Mouse (Mus musculus): Measurements from ENCODE around the gene Tmem202. TPM values are rescaled to one million over a fixed set of nuclear protein-coding genes. Genes with fewer than 3 reads are reported as not detected.
A peak's percentile ranks its signal among the peaks of the same experiment; 100 is the strongest.

The Tmem202 gene
- polyA plus RNA-seq, 1 experiment from 2014 or later: not detected

DNA sequence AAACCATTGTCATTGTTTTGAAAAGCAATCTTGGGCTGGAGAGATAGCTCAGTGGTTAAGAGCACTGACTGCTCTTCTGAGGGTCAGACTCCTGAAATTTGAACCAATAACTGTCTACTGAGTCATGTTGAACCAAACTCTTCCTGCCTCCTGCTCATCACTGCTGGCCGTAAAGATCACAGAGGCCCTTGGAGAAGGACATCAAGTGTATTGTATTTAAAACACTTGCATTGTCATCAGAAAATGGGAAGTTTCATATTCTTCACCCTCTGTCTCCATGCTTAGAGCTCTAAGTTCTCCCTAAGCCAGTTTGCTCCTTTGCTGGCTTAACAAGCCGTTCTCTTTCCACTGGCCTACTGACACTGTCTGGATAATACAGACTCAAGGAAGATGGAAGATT lies 11.4 kb downstream of the Tmem202 start:
- H3K4me1 ChIP-seq: no peaks in the 10 kb centered on the region
- H3K27me3 ChIP-seq: no peaks in the 10 kb centered on the region
- no peak overlapping the region for H3K27ac ChIP-seq
- ATAC-seq (replicated peaks; ENCODE audit: low FRiP score): no peak
- H3K4me2 ChIP-seq: no peak overlapping the region
- H3K36me3 ChIP-seq: no peaks in the 10 kb centered on the region
- 76% methylated on average over 2 of the region's 2 CpGs for WGBS
- H3K9me3 ChIP-seq (replicated peaks): no peaks in the 10 kb centered on the region
- H3K9ac ChIP-seq: no peak overlapping the region
- no peak overlapping the region for H3K4me3 ChIP-seq (replicated peaks)

DNA sequence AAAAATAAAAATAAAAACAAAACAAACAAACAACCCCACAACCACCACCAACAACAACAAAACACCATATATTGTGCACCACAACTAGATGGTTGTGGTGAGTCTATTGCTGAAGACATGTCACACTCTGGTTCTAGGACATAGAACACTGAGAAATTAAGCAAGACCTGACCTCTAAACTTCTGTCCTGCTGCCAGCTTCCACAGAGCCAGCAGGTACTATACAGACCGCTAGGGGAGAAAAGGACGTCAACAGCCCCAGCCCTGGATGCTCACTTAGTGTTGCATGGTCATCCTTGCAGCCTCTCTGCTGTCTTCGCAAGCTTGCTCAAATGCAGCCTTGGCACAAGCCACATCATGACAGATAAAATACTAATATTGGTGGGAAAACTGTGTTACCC lies 12.1 kb downstream of the Tmem202 start:
- no peak for ATAC-seq (replicated peaks; ENCODE audit: low FRiP score)
- no peak overlapping the region for H3K27ac ChIP-seq
- no peaks in the 10 kb centered on the region for H3K4me1 ChIP-seq
- no peak overlapping the region for H3K9ac ChIP-seq
- H3K9me3 ChIP-seq (replicated peaks): no peaks in the 10 kb centered on the region
- H3K4me2 ChIP-seq: no peak overlapping the region
- 84% methylated on average over 3 of the region's 3 CpGs for WGBS
- no peak overlapping the region for H3K4me3 ChIP-seq (replicated peaks)
- H3K36me3 ChIP-seq: no peaks in the 10 kb centered on the region
- no peaks in the 10 kb centered on the region for H3K27me3 ChIP-seq

- no peaks in the 10 kb centered on the region for H3K36me3 ChIP-seq
- H3K27me3 ChIP-seq: no peaks in the 10 kb centered on the region
- H3K9ac ChIP-seq: no peak overlapping the region
- no peak overlapping the region for H3K4me3 ChIP-seq (replicated peaks)
- H3K4me2 ChIP-seq: no peak overlapping the region
- ATAC-seq (replicated peaks; ENCODE audit: low FRiP score): no peak
- no peaks in the 10 kb centered on the region for H3K4me1 ChIP-seq
- no peak overlapping the region for H3K27ac ChIP-seq
- no peaks in the 10 kb centered on the region for H3K9me3 ChIP-seq (replicated peaks)
- WGBS: 78% methylated on average over 6 of the region's 6 CpGs
Measured at GRCm38 (mm10) chr9:59526727-59527126, 12.9 kb downstream of the Tmem202 start.

DNA sequence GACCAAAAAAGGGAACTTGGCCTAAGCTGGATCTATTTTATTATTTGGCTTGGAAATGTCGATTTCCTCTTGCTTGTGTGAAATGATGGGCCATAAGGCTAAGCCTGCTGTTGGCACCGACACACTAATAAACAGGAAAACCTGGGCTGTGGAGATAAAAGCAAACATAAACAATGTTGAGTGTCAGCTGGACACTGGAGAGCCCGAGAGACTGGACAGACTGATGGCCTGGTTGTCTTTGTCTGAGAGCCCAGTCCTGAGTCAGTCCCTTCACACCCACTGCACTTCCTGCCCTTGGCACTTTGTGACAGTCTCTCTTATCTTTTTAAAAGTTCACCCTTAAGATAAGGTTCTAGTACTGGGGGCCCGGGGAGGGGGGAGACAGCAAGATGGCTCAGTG lies 16.7 kb downstream of the Tmem202 start:
- Histone ChIP-seq H3K4me3 (replicated peaks) (no peak overlapping the region), H3K9me3 (replicated peaks) (no peaks in the 10 kb centered on the region), H3K4me2 (no peak overlapping the region), H3K9ac (no peak overlapping the region), H3K36me3 (no peaks in the 10 kb centered on the region), H3K27ac (no peak overlapping the region), H3K4me1 (no peaks in the 10 kb centered on the region), H3K27me3 (no peaks in the 10 kb centered on the region)
- WGBS: 48% methylated on average over 4 of the region's 4 CpGs
- no peak for ATAC-seq (replicated peaks; ENCODE audit: low FRiP score)

GRCm38 (mm10) chr9:59519396-59519795 lies 20.3 kb downstream of the Tmem202 start:
- 0 out of 2 replicates have a peak, but pooled peaks cover 2% of the 10 kb centered on the region for H3K4me1 ChIP-seq
- H3K9ac ChIP-seq: no peak overlapping the region
- no peak overlapping the region for H3K27ac ChIP-seq
- no peak overlapping the region for H3K4me3 ChIP-seq (replicated peaks)
- no peaks in the 10 kb centered on the region for H3K36me3 ChIP-seq
- no peak for ATAC-seq (replicated peaks; ENCODE audit: low FRiP score)
- no peaks in the 10 kb centered on the region for H3K27me3 ChIP-seq
- no peaks in the 10 kb centered on the region for H3K9me3 ChIP-seq (replicated peaks)
- no peak overlapping the region for H3K4me2 ChIP-seq
- WGBS: 85% methylated on average over 2 of the region's 2 CpGs

GRCm38 (mm10) chr9:59518976-59519375 lies 20.7 kb downstream of the Tmem202 start:
- Histone ChIP-seq H3K9me3 (replicated peaks) (no peaks in the 10 kb centered on the region), H3K4me2 (no peak overlapping the region), H3K4me1 (0 out of 2 replicates have a peak, but pooled peaks cover 2% of the 10 kb centered on the region), H3K27me3 (no peaks in the 10 kb centered on the region), H3K27ac (no peak overlapping the region), H3K9ac (no peak overlapping the region), H3K4me3 (replicated peaks) (no peak overlapping the region), H3K36me3 (no peaks in the 10 kb centered on the region)
- 68% methylated on average over 5 of the region's 5 CpGs for WGBS
- no peak for ATAC-seq (replicated peaks; ENCODE audit: low FRiP score)

DNA sequence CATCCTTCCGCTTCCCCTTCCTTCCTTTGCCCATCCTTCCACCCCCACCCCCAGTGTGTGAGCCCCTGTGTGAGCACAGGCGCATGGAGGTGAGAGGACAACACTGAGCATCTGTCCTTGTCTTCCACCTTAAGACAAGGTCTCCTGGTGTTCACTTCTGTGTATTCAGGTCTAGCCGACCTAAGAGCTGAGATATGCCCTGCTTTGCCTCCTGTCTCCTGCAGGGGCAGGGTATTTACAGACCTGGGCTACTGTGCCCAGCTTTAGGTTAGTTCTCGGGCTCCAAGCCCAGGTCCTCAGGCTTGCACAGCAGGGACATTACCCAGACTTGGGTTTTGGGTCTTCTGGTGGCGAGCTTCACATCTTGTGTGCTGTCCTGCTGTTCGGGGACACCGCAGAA lies 22.5 kb downstream of the Tmem202 start:
- Histone ChIP-seq H3K4me3 (replicated peaks) (no peak overlapping the region), H3K4me1 (0 out of 2 replicates have a peak, but pooled peaks cover 2% of the 10 kb centered on the region), H3K4me2 (no peak overlapping the region), H3K9ac (no peak overlapping the region), H3K36me3 (no peaks in the 10 kb centered on the region), H3K9me3 (replicated peaks) (no peaks in the 10 kb centered on the region), H3K27ac (no peak overlapping the region), H3K27me3 (no peaks in the 10 kb centered on the region)
- 42% methylated on average over 7 of the region's 7 CpGs for WGBS
- ATAC-seq (replicated peaks; ENCODE audit: low FRiP score): no peak

DNA sequence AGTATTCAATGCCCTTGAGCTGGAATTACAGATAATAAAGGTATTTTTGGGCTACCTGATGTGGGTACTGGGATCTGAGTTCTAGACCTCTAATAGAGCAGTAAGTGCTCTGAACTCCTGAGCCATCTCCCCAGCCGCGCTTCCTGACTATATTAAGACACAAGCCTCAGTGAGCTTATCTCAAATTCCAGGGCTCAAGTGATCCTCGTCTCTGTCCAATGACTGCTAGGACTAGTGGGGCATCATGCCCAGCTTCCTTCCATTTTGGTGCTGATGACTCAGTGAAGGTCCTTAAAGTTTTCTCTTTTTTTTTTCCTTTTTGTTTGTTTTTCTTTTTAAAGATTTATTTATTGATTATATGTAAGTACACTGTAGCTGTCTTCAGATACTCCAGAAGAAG lies 24.6 kb downstream of the Tmem202 start:
- no peaks in the 10 kb centered on the region for H3K9me3 ChIP-seq (replicated peaks)
- no peak overlapping the region for H3K9ac ChIP-seq
- H3K27me3 ChIP-seq: no peaks in the 10 kb centered on the region
- H3K27ac ChIP-seq: no peak overlapping the region
- 63% methylated on average over 3 of the region's 3 CpGs for WGBS
- H3K4me1 ChIP-seq: 0 out of 2 replicates have a peak, but pooled peaks cover 2% of the 10 kb centered on the region
- H3K4me3 ChIP-seq (replicated peaks): no peak overlapping the region
- H3K4me2 ChIP-seq: no peak overlapping the region
- ATAC-seq (replicated peaks; ENCODE audit: low FRiP score): no peak
- H3K36me3 ChIP-seq: no peaks in the 10 kb centered on the region

- no peaks in the 10 kb centered on the region for H3K36me3 ChIP-seq
- 0 out of 2 replicates have a peak, but pooled peaks cover 2% of the 10 kb centered on the region for H3K4me1 ChIP-seq
- no peak overlapping the region for H3K4me2 ChIP-seq
- no peaks in the 10 kb centered on the region for H3K9me3 ChIP-seq (replicated peaks)
- ATAC-seq (replicated peaks; ENCODE audit: low FRiP score): no peak
- WGBS: 33% methylated on average over 4 of the region's 4 CpGs
- H3K27ac ChIP-seq: no peak overlapping the region
- no peak overlapping the region for H3K9ac ChIP-seq
- H3K27me3 ChIP-seq: no peaks in the 10 kb centered on the region
- H3K4me3 ChIP-seq (replicated peaks): no peak overlapping the region
Measured at GRCm38 (mm10) chr9:59512381-59512780, 27.3 kb downstream of the Tmem202 start.

GRCm38 (mm10) chr9:59508146-59508545 lies 31.5 kb downstream of the Tmem202 start:
- ATAC-seq (replicated peaks; ENCODE audit: low FRiP score): no peak
- WGBS: 50% methylated on average over 1 of the region's 1 CpGs
- no peaks in the 10 kb centered on the region for H3K4me1 ChIP-seq

DNA sequence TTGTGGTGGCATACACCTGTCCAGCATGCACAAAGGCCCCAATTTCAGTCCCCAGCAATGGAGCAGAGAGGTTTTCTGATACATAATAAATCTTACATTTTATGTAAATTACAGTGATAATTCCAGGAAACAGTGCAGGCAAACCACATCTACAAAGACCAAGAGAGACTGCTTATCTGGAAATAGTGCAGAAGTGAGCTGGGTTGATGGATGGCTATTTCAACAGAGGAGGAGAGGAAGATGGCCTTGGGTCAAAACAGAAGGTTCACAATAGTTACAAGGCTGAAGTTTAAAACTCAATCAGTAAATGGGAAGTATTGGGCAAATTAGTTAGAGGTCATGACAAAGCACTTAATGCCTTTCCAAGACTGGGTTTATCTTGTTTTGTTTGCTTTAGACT lies 52.3 kb downstream of the Tmem202 start:
- Histone ChIP-seq H3K36me3 (peaks cover 1% of the 10 kb centered on the region; the same call in 1 of the 2 replicates), H3K27me3 (0 out of 2 replicates have a peak, but pooled peaks cover 2% of the 10 kb centered on the region), H3K4me1 (peaks cover 16% of the 10 kb centered on the region), H3K9me3 (replicated peaks) (no peaks in the 10 kb centered on the region), H3K27ac (peak overlapping the region; percentile 99), H3K4me2 (peak overlapping the region; percentile 72), H3K9ac (peak overlapping the region; percentile 82; the same call in 1 of the 2 replicates), H3K4me3 (replicated peaks) (peak overlapping the region; percentile 81)
- no peak for ATAC-seq (replicated peaks; ENCODE audit: low FRiP score)

More at GRCm38 (mm10) chr9:59508146-59508545, 31.5 kb downstream of the Tmem202 start:
- no peak overlapping the region for H3K4me3 ChIP-seq (replicated peaks)
- H3K27me3 ChIP-seq: no peaks in the 10 kb centered on the region
- no peak overlapping the region for H3K27ac ChIP-seq
- no peaks in the 10 kb centered on the region for H3K9me3 ChIP-seq (replicated peaks)
- no peak overlapping the region for H3K4me2 ChIP-seq
- H3K9ac ChIP-seq: no peak overlapping the region
- no peaks in the 10 kb centered on the region for H3K36me3 ChIP-seq

GRCm38 (mm10) chr9:59486549-59487065 lies 53.0 kb downstream of the Tmem202 start, which contains the start of gene Arih1:
Gene Arih1 (minus strand): TSS chr9:59486618.
- peak within 1 kb of the TSS; percentile 81 for H3K4me3 ChIP-seq (replicated peaks)
- peaks cover 18% of the 10 kb centered on the region for H3K4me1 ChIP-seq
- peak within 1 kb of the TSS; percentile 82 for H3K9ac ChIP-seq
- peaks cover 3% of the 10 kb centered on the region; the same call in 1 of the 2 replicates for H3K36me3 ChIP-seq
- no peaks in the 10 kb centered on the region for H3K27me3 ChIP-seq
- H3K4me2 ChIP-seq: peak within 1 kb of the TSS; percentile 83
- ATAC-seq (replicated peaks; ENCODE audit: low FRiP score): peak; percentile 98
- no peaks in the 10 kb centered on the region for H3K9me3 ChIP-seq (replicated peaks)
- peak within 1 kb of the TSS; percentile 99 for H3K27ac ChIP-seq
- under 1% methylated on average over 56 of the region's 56 CpGs for WGBS

DNA sequence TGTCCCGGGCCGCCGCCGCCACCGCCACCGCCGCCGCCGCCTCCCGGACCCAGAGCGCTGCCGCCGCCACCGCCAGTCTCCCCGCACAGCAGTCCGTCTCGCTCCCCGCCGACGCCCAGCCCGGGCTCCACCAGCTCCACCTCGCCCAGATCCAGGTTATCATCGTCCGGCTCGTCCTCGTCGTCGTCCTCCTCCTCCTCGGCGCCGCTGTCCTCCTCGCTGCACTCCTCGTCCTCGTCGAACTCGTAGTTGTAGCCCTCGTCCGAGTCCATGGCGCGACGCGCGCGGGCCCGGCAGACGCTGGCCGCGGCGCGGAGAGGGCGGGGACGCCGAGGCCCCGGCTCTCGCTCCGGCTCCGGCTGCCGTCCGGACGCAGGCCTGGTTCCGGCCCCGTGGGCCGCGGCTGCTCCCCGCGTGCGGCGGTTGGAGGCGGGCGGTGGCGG lies 53.5 kb downstream of the Tmem202 start:
- peaks cover 3% of the 10 kb centered on the region; the same call in 1 of the 2 replicates for H3K36me3 ChIP-seq
- H3K27ac ChIP-seq: peak overlapping the region; percentile 99
- no peaks in the 10 kb centered on the region for H3K27me3 ChIP-seq
- 0% methylated on average over 62 of the region's 71 CpGs for WGBS
- no peaks in the 10 kb centered on the region for H3K9me3 ChIP-seq (replicated peaks)
- peak; percentile 80 for ATAC-seq (replicated peaks; ENCODE audit: low FRiP score)
- peaks cover 18% of the 10 kb centered on the region for H3K4me1 ChIP-seq
- peak overlapping the region; percentile 81 for H3K4me3 ChIP-seq (replicated peaks)
- H3K4me2 ChIP-seq: peak overlapping the region; percentile 83
- peak overlapping the region; percentile 82 for H3K9ac ChIP-seq
